Mouse (Mus musculus): ENCODE data around the gene Il13ra1. TPM values are rescaled to one million over a fixed set of nuclear protein-coding genes. Genes with fewer than 3 reads are reported as not detected.

Gene Il13ra1
- 5.8 TPM for polyA plus RNA-seq (2014; fragmentation: Illumina TruSeq; extraction: RNeasy Lipid Tissue Mini Kit (QIAGEN cat#74804); ENCODE audit: low read depth, low replicate concordance)

DNA sequence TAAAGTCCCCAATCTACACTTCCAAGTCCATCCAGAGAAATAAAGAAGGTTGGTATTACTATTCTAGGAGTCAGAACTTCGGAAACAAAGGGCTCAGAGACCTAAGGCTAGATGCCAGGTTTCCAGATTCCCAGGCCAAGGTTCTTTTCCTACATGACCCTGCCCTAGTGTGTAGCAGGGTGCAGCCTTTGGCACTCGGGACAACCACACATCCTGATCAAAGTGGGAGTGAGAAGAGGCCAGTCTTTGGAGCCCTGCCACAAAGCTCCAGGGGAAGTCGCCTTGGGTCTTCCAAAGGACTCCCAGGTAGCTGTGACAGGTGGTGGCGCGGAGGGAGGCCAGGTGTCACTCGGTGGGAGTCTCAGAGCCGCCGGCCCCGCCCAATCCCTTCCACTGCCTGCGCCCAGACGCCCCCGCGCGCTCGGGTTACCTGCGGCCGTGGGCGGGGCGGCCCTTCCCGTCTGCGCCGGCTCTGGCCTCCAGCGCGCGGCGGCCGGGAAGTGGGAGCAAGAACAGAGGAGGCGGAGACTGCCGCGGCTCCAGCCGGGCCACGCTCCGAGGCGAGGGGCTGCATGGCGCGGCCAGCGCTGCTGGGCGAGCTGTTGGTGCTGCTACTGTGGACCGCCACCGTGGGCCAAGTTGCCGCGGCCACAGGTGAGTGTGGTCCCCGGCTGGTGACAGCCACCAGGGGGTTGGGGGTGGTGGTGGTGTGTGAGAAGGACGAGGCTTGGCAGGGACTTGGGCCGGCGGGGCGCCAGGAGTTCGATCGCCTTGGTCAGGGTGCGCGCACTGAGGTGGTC, at the start of gene Il13ra1:
Gene Il13ra1, plus strand, starts transcription at position 489 of the 800 bp plus-strand sequence.

GRCm38 (mm10) chrX:36195736-36196525, 84.0 kb downstream of the Il13ra1 start, which contains the start of gene Zcchc12:
Gene Zcchc12, plus strand, starts transcription at chrX:36195904.

Other genes with a start within 250 kb of the Il13ra1 start
- gene Dock11, start 223.3 kb upstream of the Il13ra1 start, polyA plus RNA-seq (2014; fragmentation: Illumina TruSeq; extraction: RNeasy Lipid Tissue Mini Kit (QIAGEN cat#74804); ENCODE audit: low read depth, low replicate concordance), result 6.0 TPM
- 2.2 TPM for gene Zcchc12, start 83.8 kb downstream of the Il13ra1 start, polyA plus RNA-seq (2014; fragmentation: Illumina TruSeq; extraction: RNeasy Lipid Tissue Mini Kit (QIAGEN cat#74804); ENCODE audit: low read depth, low replicate concordance)
- gene Lonrf3, start 216.2 kb downstream of the Il13ra1 start, polyA plus RNA-seq (2014; fragmentation: Illumina TruSeq; extraction: RNeasy Lipid Tissue Mini Kit (QIAGEN cat#74804); ENCODE audit: low read depth, low replicate concordance), result 31.8 TPM